Mouse (Mus musculus) MEL-GATA-1-ER (cell line): Measurements from ENCODE around the gene Chfr.
A peak's percentile ranks its signal among the peaks of the same experiment; 100 is the strongest.
"Not testable (repeated sequence)": the region's sequence is repeated elsewhere in the genome, so short reads cannot be mapped to it uniquely, and the experiment has no call there.

ENCODE experiments used
- DNase-seq: peaks from one replicate; pipeline ENCODE4 v3.0.0-alpha.2; 2012; ENCODE audit warnings: low read depth; ENCODE audit errors: extremely low read depth

The Chfr gene

GRCm38 (mm10) chr5:110107581-110108304 is 27.9 kb upstream of the Chfr start, which contains the start of gene Gtpbp6:
Gene Gtpbp6, minus strand, starts transcription at chr5:110108197.
- peak; percentile 93 for DNase-seq

GRCm38 (mm10) chr5:110108305-110108628 is 27.4 kb upstream of the Chfr start:
- no peak for DNase-seq

- DNase-seq = peak; percentile 94
Measured at GRCm38 (mm10) chr5:110109991-110110441, 25.6 kb upstream of the Chfr start, which contains the start of gene Zfp605. Gene Zfp605, plus strand, starts transcription at chr5:110110092.

GRCm38 (mm10) chr5:110122380-110122779 is 13.3 kb upstream of the Chfr start:
- not testable (repeated sequence) for DNase-seq

GRCm38 (mm10) chr5:110136087-110136464 is 434 bp downstream of the Chfr start:
- no peak for DNase-seq

- DNase-seq = peak; percentile 31
Measured at GRCm38 (mm10) chr5:110137816-110138215, 2.2 kb downstream of the Chfr start.

GRCm38 (mm10) chr5:110139325-110139724 is 3.7 kb downstream of the Chfr start:
- no peak for DNase-seq

- no peak for DNase-seq
Measured at GRCm38 (mm10) chr5:110140424-110140823, 4.8 kb downstream of the Chfr start.

GRCm38 (mm10) chr5:110142309-110142708 is 6.7 kb downstream of the Chfr start:
- no peak for DNase-seq

- DNase-seq = no peak
Measured at GRCm38 (mm10) chr5:110143007-110143406, 7.4 kb downstream of the Chfr start.

- DNase-seq = no peak
Measured at GRCm38 (mm10) chr5:110169374-110169773, 33.7 kb downstream of the Chfr start.

- DNase-seq = peak; percentile 91
Measured at GRCm38 (mm10) chr5:110176362-110177020, 40.8 kb downstream of the Chfr start, which contains the start of gene Golga3. Gene Golga3, plus strand, starts transcription at chr5:110176701.

GRCm38 (mm10) chr5:110177021-110177420 is 41.4 kb downstream of the Chfr start:
- DNase-seq = peak; percentile 20

- DNase-seq = no peak
Measured at GRCm38 (mm10) chr5:110178628-110179027, 43.0 kb downstream of the Chfr start.

GRCm38 (mm10) chr5:110181716-110182115 is 46.1 kb downstream of the Chfr start:
- DNase-seq = no peak

GRCm38 (mm10) chr5:110203164-110203895 is 67.7 kb downstream of the Chfr start:
- DNase-seq = no peak

GRCm38 (mm10) chr5:110204777-110205176 is 69.1 kb downstream of the Chfr start:
- no peak for DNase-seq

GRCm38 (mm10) chr5:110211312-110211711 is 75.7 kb downstream of the Chfr start:
- no peak for DNase-seq

- DNase-seq = no peak
Measured at GRCm38 (mm10) chr5:110216780-110217179, 81.1 kb downstream of the Chfr start.

GRCm38 (mm10) chr5:110220331-110220730 is 84.7 kb downstream of the Chfr start:
- DNase-seq = no peak
